Mouse (Mus musculus) olfactory bulb, adult 2 months (tissue): ENCODE results near the gene Ntmt1. TPM values are rescaled to one million over a fixed set of nuclear protein-coding genes. Genes with fewer than 3 reads are reported as not detected.

Experiments used
- H3K27ac ChIP-seq: fragments of 200-500 bp; 2 replicates; pipeline ENCODE4 v1.5.1; 2012; ENCODE audit warnings: low read depth, low read length; ENCODE audit not compliant: insufficient read depth
- H3K4me1 ChIP-seq: fragments of 200-500 bp; 2 replicates; pipeline ENCODE4 v1.6.1; 2012; ENCODE audit warnings: low read length; ENCODE audit not compliant: control insufficient read depth, insufficient read depth
- H3K4me3 ChIP-seq: fragments of 200-500 bp; 2 replicates; pipeline ENCODE4 v1.5.1; 2012; ENCODE audit warnings: mild to moderate bottlenecking, low read depth, low read length, moderate library complexity; ENCODE audit not compliant: insufficient read depth
- CTCF ChIP-seq: fragments of 200-500 bp; IDR thresholded peaks from 2 replicates; pipeline ENCODE4 v1.5.1; 2012; ENCODE audit warnings: low read depth, mild to moderate bottlenecking, low read length, moderate library complexity; ENCODE audit not compliant: insufficient read depth
- POLR2A ChIP-seq: fragments of 200-500 bp; IDR thresholded peaks from 2 replicates; pipeline ENCODE4 v1.6.1; 2012; ENCODE audit warnings: mild to moderate bottlenecking, low read depth, low read length, moderate library complexity; ENCODE audit not compliant: insufficient read depth
- WGBS: fragments of 180-500 bp; shearing (Covaris S2); methylation state at CpG from one replicate; pipeline ENCODE4 v1.1.7; 2018; 5-methylcytosine and 5-hydroxymethylcytosine counted together
- polyA plus RNA-seq: library from polyadenylated mRNA; stranded (reverse); fragments of >200 nt; gene quantifications from 2 replicates; pipeline ENCODE4 v1.2.4, GENCODE M21; 2012; ENCODE audit warnings: low replicate concordance; ENCODE audit not compliant: missing spikeins, insufficient read depth, insufficient read length

The Ntmt1 gene
- polyA plus RNA-seq, 1 experiment: not detected

GRCm38 (mm10) chr2:30769187-30769586, 38.4 kb upstream of the Ntmt1 start:
- peaks cover 47% of the 10 kb centered on the region for H3K4me1 ChIP-seq
- no peak overlapping the region for H3K27ac ChIP-seq
- TF ChIP-seq POLR2A (no peak), CTCF (no peak)
- H3K4me3 ChIP-seq: no peak overlapping the region
- WGBS: 52% methylated on average over 6 of the region's 6 CpGs

- TF ChIP-seq POLR2A: no peak
- TF ChIP-seq CTCF: no peak
- Histone ChIP-seq H3K4me1 (peaks cover 48% of the 10 kb centered on the region), H3K4me3 (peak overlapping the region; percentile 46), H3K27ac (peak overlapping the region; percentile 99)
- WGBS: 1% methylated on average over 51 of the region's 51 CpGs
Measured at GRCm38 (mm10) chr2:30771368-30771805, 36.2 kb upstream of the Ntmt1 start.

- Histone ChIP-seq H3K4me3 (peak overlapping the region; percentile 46), H3K4me1 (peaks cover 50% of the 10 kb centered on the region), H3K27ac (peak overlapping the region; percentile 99)
- WGBS: 2% methylated on average over 19 of the region's 19 CpGs
- no peak for TF ChIP-seq CTCF
- 0 out of 2 replicates have a peak, but pooled peaks have one; percentile 62 for TF ChIP-seq POLR2A
Measured at GRCm38 (mm10) chr2:30771806-30772460, 35.7 kb upstream of the Ntmt1 start.

GRCm38 (mm10) chr2:30772581-30773312, 34.9 kb upstream of the Ntmt1 start:
- H3K4me3 ChIP-seq: no peak overlapping the region
- 37% methylated on average over 15 of the region's 15 CpGs for WGBS
- H3K4me1 ChIP-seq: peaks cover 53% of the 10 kb centered on the region
- H3K27ac ChIP-seq: peak overlapping the region; percentile 99
- TF ChIP-seq POLR2A: no peak
- no peak for TF ChIP-seq CTCF

GRCm38 (mm10) chr2:30773313-30774005, 34.2 kb upstream of the Ntmt1 start:
- Histone ChIP-seq H3K27ac (0 out of 2 replicates have a peak overlapping the region, but pooled peaks have one; percentile 6), H3K4me3 (no peak overlapping the region), H3K4me1 (peaks cover 53% of the 10 kb centered on the region)
- TF ChIP-seq POLR2A: no peak
- no peak for TF ChIP-seq CTCF
- WGBS: 88% methylated on average over 8 of the region's 8 CpGs

- Histone ChIP-seq H3K4me3 (no peak overlapping the region), H3K27ac (no peak overlapping the region), H3K4me1 (peaks cover 43% of the 10 kb centered on the region)
- 67% methylated on average over 3 of the region's 3 CpGs for WGBS
- TF ChIP-seq POLR2A: no peak
Measured at GRCm38 (mm10) chr2:30775955-30776354, 31.7 kb upstream of the Ntmt1 start.

- TF ChIP-seq CTCF (no peak), POLR2A (no peak)
- Histone ChIP-seq H3K27ac (no peak overlapping the region), H3K4me3 (no peak overlapping the region), H3K4me1 (peaks cover 30% of the 10 kb centered on the region)
- WGBS: 76% methylated on average over 3 of the region's 3 CpGs
Measured at GRCm38 (mm10) chr2:30777266-30777665, 30.4 kb upstream of the Ntmt1 start.

GRCm38 (mm10) chr2:30778235-30778634, 29.4 kb upstream of the Ntmt1 start:
- no peak for TF ChIP-seq CTCF
- TF ChIP-seq POLR2A: no peak
- H3K4me1 ChIP-seq: peaks cover 24% of the 10 kb centered on the region
- 84% methylated on average over 4 of the region's 4 CpGs for WGBS
- no peak overlapping the region for H3K27ac ChIP-seq
- H3K4me3 ChIP-seq: no peak overlapping the region

GRCm38 (mm10) chr2:30779241-30779640, 28.4 kb upstream of the Ntmt1 start:
- no peak for TF ChIP-seq POLR2A
- no peak for TF ChIP-seq CTCF
- H3K4me1 ChIP-seq: peaks cover 23% of the 10 kb centered on the region
- no peak overlapping the region for H3K27ac ChIP-seq
- H3K4me3 ChIP-seq: no peak overlapping the region
- WGBS: 49% methylated on average over 5 of the region's 5 CpGs
